Mouse (Mus musculus): ENCODE results near the gene Gm21983. TPM values are rescaled to one million over a fixed set of nuclear protein-coding genes. Genes with fewer than 3 reads are reported as not detected.

Gene Gm21983
- total and polyA plus RNA-seq, 3 experiments: 0.22 TPM; not detected in 2

DNA sequence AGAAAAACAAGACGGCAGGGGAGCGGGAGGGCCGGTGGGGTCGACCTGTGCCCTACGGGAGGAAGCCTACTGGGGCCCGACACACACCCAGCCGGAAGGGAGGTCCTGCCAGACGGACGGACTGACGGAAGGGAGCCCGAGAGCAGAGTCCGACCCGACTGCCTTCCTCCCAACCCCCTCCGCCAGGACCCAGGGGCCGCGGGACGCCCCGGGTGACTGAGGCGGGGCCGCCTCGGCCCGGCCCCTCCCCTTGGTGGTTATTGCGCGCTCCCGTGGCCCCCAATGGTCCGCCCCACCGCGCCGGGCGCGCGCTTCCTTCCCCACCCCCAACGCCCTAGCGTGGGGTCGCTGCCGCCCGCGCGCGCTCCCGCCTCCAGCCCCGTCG is 14.7 kb downstream of the Gm21983 start:
- Histone ChIP-seq H3K36me3 (ENCODE audit: control insufficient read depth in 1 of 2, insufficient read depth in 2 of 2, low read length in 2 of 2) (peaks cover 0 to 3% of the 10 kb centered on the region in 2 experiments; a peak in 1 of 4 replicates), H3K79me2 (ENCODE audit: control insufficient read depth, insufficient read depth, low read length, poor library complexity) (peaks cover 11% of the 10 kb centered on the region), H3K4me3 (ENCODE audit: control insufficient read depth in 1 of 2, insufficient read depth in 1 of 2, low read depth in 2 of 2, low read length in 2 of 2) (peak overlapping the region; percentile 90 to 94), H3K27ac (ENCODE audit: control insufficient read depth, low read depth, low read length) (peak overlapping the region; percentile 84), H3K9me3 (replicated peaks; ENCODE audit: insufficient read depth, low read length) (no peaks in the 10 kb centered on the region), H3K9ac (ENCODE audit: control insufficient read depth, low read depth, low read length, poor library complexity, severe bottlenecking) (peak overlapping the region; percentile 90), H3K27me3 (ENCODE audit: control insufficient read depth in 1 of 2, insufficient read depth in 2 of 2, low read length in 2 of 2) (no peaks in the 10 kb centered on the region), H3K4me1 (ENCODE audit: control insufficient read depth in 1 of 2, insufficient read depth in 2 of 2, low read length in 2 of 2) (peaks cover 7 to 10% of the 10 kb centered on the region in 2 experiments; a peak in 3 of 4 replicates)
- peak; percentile 85 for DNase-seq (ENCODE audit: low read depth, low spot score)
- TF ChIP-seq SMC3 (IDR thresholded peaks at IDR 0.05; ENCODE audit: low read depth, low read length): no peak
- no peak for TF ChIP-seq RCOR1 (IDR thresholded peaks at IDR 0.05; ENCODE audit: low read depth, low read length)
- TF ChIP-seq NRF1 (IDR thresholded peaks at IDR 0.05; ENCODE audit: insufficient read depth, low read depth, low read length, poor library complexity, severe bottlenecking): no peak
- no peak for TF ChIP-seq NELFE (IDR thresholded peaks at IDR 0.05; ENCODE audit: low read depth, low read length)
- TF ChIP-seq ZNF384 (IDR thresholded peaks at IDR 0.05; ENCODE audit: low read depth, low read length): no peak
- TF ChIP-seq RAD21 (IDR thresholded peaks at IDR 0.05; ENCODE audit: low read depth, low read length): no peak
- peak; percentile 64; the same call in 1 of the 2 replicates for TF ChIP-seq MAZ (IDR thresholded peaks at IDR 0.05; ENCODE audit: low read depth, low read length)
- no peak for TF ChIP-seq TAL1 (IDR thresholded peaks at IDR 0.05; ENCODE audit: low read length)
- TF ChIP-seq SIN3A (IDR thresholded peaks at IDR 0.05; ENCODE audit: low read length): no peak
- TF ChIP-seq CTCF (IDR thresholded peaks at IDR 0.05 in 2 of 3, conservative IDR thresholded peaks at IDR 0.05 in 1 of 3; ENCODE audit: control insufficient read depth in 1 of 3, insufficient read depth in 1 of 3, low read depth in 2 of 3, low read length in 3 of 3, poor library complexity in 1 of 3, severe bottlenecking in 1 of 3): no peak
- 0 out of 2 replicates have a peak, but pooled peaks have one; percentile 4 for TF ChIP-seq ELF1 (IDR thresholded peaks at IDR 0.05; ENCODE audit: low read depth, low read length)
- TF ChIP-seq JUND (IDR thresholded peaks at IDR 0.05; ENCODE audit: low read depth, low read length): no peak
- no peak for TF ChIP-seq TBP (IDR thresholded peaks at IDR 0.05; ENCODE audit: low read depth, low read length)
- 0 out of 2 replicates have a peak, but pooled peaks have one; percentile 8 for TF ChIP-seq TCF12 (IDR thresholded peaks at IDR 0.05; ENCODE audit: low read depth, low read length)
- TF ChIP-seq HCFC1 (IDR thresholded peaks at IDR 0.05; ENCODE audit: low read depth, low read length): peak; percentile 71
- TF ChIP-seq E2F4 (IDR thresholded peaks at IDR 0.05; ENCODE audit: borderline replicate concordance, low read depth, low read length): no peak
- TF ChIP-seq POLR2AphosphoS2 (IDR thresholded peaks at IDR 0.05; ENCODE audit: low read length): no peak
- no peak for TF ChIP-seq GATA1 (IDR thresholded peaks at IDR 0.05; ENCODE audit: low read depth, low read length)
- TF ChIP-seq CHD2 (IDR thresholded peaks at IDR 0.05; ENCODE audit: low read length): no peak
- TF ChIP-seq EP300 (IDR thresholded peaks at IDR 0.05; ENCODE audit: low read depth in 1 of 2, low read length in 2 of 2): no peak
- TF ChIP-seq USF1 (IDR thresholded peaks at IDR 0.05; ENCODE audit: low read depth, low read length): no peak
- TF ChIP-seq ZKSCAN1 (IDR thresholded peaks at IDR 0.05; ENCODE audit: low read depth, low read length): no peak
- TF ChIP-seq POLR2A (IDR thresholded peaks at IDR 0.05; ENCODE audit: control insufficient read depth in 1 of 2, insufficient read depth in 1 of 2, low read depth in 1 of 2, low read length in 2 of 2, poor library complexity in 1 of 2): peak; percentile 8 to 31; a peak in 1 of 4 replicates
- TF ChIP-seq UBTF (IDR thresholded peaks at IDR 0.05; ENCODE audit: borderline replicate concordance, insufficient read depth, low read depth, low read length): no peak
- TF ChIP-seq BHLHE40 (IDR thresholded peaks at IDR 0.05; ENCODE audit: borderline replicate concordance, low read depth, low read length): no peak
- TF ChIP-seq MYC (IDR thresholded peaks at IDR 0.05; ENCODE audit: low read depth, low read length): no peak
- TF ChIP-seq USF2 (IDR thresholded peaks at IDR 0.05; ENCODE audit: borderline replicate concordance in 1 of 2, insufficient read depth in 1 of 2, low read depth in 1 of 2, low read length in 2 of 2): no peak
- no peak for TF ChIP-seq GABPA (IDR thresholded peaks at IDR 0.05; ENCODE audit: low read depth, low read length)
